Mouse (Mus musculus) cortical plate, adult 2 months (tissue): ENCODE measurements at regions not wholly inside any gene's neighbourhood (a gene's known extent, or its start where the extent isn't known, plus 50 kb on each side); places are given as distances from the start of the nearest gene placed in this dataset.

Source experiments
- CTCF ChIP-seq: fragments of 200-500 bp; IDR thresholded peaks from 2 replicates; pipeline ENCODE4 v1.5.1; 2011; ENCODE audit warnings: mild to moderate bottlenecking, control low read depth, low read length; ENCODE audit not compliant: insufficient read depth; ENCODE audit errors: extremely low read depth
- POLR2A ChIP-seq: fragments of 200-500 bp; IDR thresholded peaks from 2 replicates; pipeline ENCODE4 v1.6.1; 2011; ENCODE audit warnings: mild to moderate bottlenecking, low read length, control low read depth; ENCODE audit not compliant: insufficient read depth; ENCODE audit errors: extremely low read depth

DNA sequence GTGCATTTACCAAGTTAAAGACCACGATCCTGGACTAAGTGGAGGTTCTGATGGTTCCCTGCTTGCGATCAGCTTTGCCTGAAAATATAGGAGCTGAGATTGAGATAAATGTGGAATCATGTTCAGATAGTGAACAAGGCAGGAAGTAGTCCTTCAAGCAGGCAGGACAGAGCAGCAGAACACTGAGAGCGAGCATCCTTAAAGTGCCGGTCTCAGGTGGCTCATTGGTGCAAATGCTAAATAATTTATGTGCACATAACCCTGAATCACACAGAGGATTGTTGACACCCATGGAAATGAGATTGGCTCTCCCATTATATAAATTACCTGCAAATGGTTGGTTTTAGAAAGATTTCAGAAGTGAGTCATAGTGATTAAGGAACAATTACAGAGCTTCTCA, 243.8 kb upstream of the Dcn start:
- TF ChIP-seq CTCF (no peak), POLR2A (no peak)
